Mouse (Mus musculus) olfactory bulb, adult 2 months (tissue): ENCODE results near the gene Mks1. TPM values are rescaled to one million over a fixed set of nuclear protein-coding genes. Genes with fewer than 3 reads are reported as not detected.

Experiments
- H3K27ac ChIP-seq: fragments of 200-500 bp; 2 replicates; pipeline ENCODE4 v1.5.1; 2012; ENCODE audit warnings: low read depth, low read length; ENCODE audit not compliant: insufficient read depth
- H3K4me1 ChIP-seq: fragments of 200-500 bp; 2 replicates; pipeline ENCODE4 v1.6.1; 2012; ENCODE audit warnings: low read length; ENCODE audit not compliant: control insufficient read depth, insufficient read depth
- H3K4me3 ChIP-seq: fragments of 200-500 bp; 2 replicates; pipeline ENCODE4 v1.5.1; 2012; ENCODE audit warnings: mild to moderate bottlenecking, low read depth, low read length, moderate library complexity; ENCODE audit not compliant: insufficient read depth
- CTCF ChIP-seq: fragments of 200-500 bp; IDR thresholded peaks from 2 replicates; pipeline ENCODE4 v1.5.1; 2012; ENCODE audit warnings: low read depth, mild to moderate bottlenecking, low read length, moderate library complexity; ENCODE audit not compliant: insufficient read depth
- POLR2A ChIP-seq: fragments of 200-500 bp; IDR thresholded peaks from 2 replicates; pipeline ENCODE4 v1.6.1; 2012; ENCODE audit warnings: mild to moderate bottlenecking, low read depth, low read length, moderate library complexity; ENCODE audit not compliant: insufficient read depth
- WGBS: fragments of 180-500 bp; shearing (Covaris S2); methylation state at CpG from one replicate; pipeline ENCODE4 v1.1.7; 2018; 5-methylcytosine and 5-hydroxymethylcytosine counted together
- polyA plus RNA-seq: library from polyadenylated mRNA; stranded (reverse); fragments of >200 nt; gene quantifications from 2 replicates; pipeline ENCODE4 v1.2.4, GENCODE M21; 2012; ENCODE audit warnings: low replicate concordance; ENCODE audit not compliant: missing spikeins, insufficient read depth, insufficient read length

Gene Mks1
- not detected in 2 replicates for polyA plus RNA-seq

GRCm38 (mm10) chr11:87852690-87853596, at the start of gene Mks1:
Mks1 (plus strand) TSS chr11:87853215.
- Histone ChIP-seq H3K4me1 (peaks cover 6% of the 10 kb centered on the region; the same call in 1 of the 2 replicates), H3K4me3 (peak within 1 kb of the TSS; percentile 60), H3K27ac (peak within 1 kb of the TSS; percentile 47)
- WGBS, result 3% methylated on average over 40 of the region's 40 CpGs
- peak; percentile 84 for TF ChIP-seq POLR2A
- no peak for TF ChIP-seq CTCF

GRCm38 (mm10) chr11:87805448-87805847, 47.6 kb upstream of the Mks1 start:
- no peak for TF ChIP-seq CTCF
- TF ChIP-seq POLR2A, result no peak
- peaks cover 20% of the 10 kb centered on the region for H3K4me1 ChIP-seq
- no peak overlapping the region for H3K27ac ChIP-seq
- 78% methylated on average over 1 of the region's 1 CpGs for WGBS
- H3K4me3 ChIP-seq, result no peak overlapping the region

GRCm38 (mm10) chr11:87807433-87807832, 45.6 kb upstream of the Mks1 start:
- TF ChIP-seq POLR2A (no peak), CTCF (no peak)
- H3K4me3 ChIP-seq, result no peak overlapping the region
- H3K27ac ChIP-seq, result no peak overlapping the region
- peaks cover 13% of the 10 kb centered on the region for H3K4me1 ChIP-seq
- WGBS, result 87% methylated on average over 6 of the region's 6 CpGs

- Histone ChIP-seq H3K4me3 (no peak overlapping the region), H3K27ac (no peak overlapping the region), H3K4me1 (peaks cover 6% of the 10 kb centered on the region)
- TF ChIP-seq POLR2A (no peak), CTCF (no peak)
- WGBS, result 86% methylated on average over 7 of the region's 7 CpGs
These were observed 44.8 kb upstream of the Mks1 start for GRCm38 (mm10) chr11:87808236-87808635.

- WGBS, result 22% methylated on average over 4 of the region's 4 CpGs
- Histone ChIP-seq H3K4me1 (peaks cover 5% of the 10 kb centered on the region), H3K27ac (0 out of 2 replicates have a peak overlapping the region, but pooled peaks have one; percentile 4), H3K4me3 (no peak overlapping the region)
- no peak for TF ChIP-seq POLR2A
- TF ChIP-seq CTCF, result no peak
These were observed 41.6 kb upstream of the Mks1 start for GRCm38 (mm10) chr11:87811396-87811795.

- Histone ChIP-seq H3K27ac (no peak overlapping the region), H3K4me1 (peaks cover 10% of the 10 kb centered on the region), H3K4me3 (no peak overlapping the region)
- TF ChIP-seq POLR2A (no peak), CTCF (no peak)
- WGBS, result 72% methylated on average over 8 of the region's 8 CpGs
These were observed 38.2 kb upstream of the Mks1 start for GRCm38 (mm10) chr11:87814831-87815230.

- no peak overlapping the region for H3K27ac ChIP-seq
- peaks cover 5% of the 10 kb centered on the region; the same call in 1 of the 2 replicates for H3K4me1 ChIP-seq
These were observed 36.1 kb upstream of the Mks1 start for GRCm38 (mm10) chr11:87816707-87817442.

GRCm38 (mm10) chr11:87817443-87817773, 35.6 kb upstream of the Mks1 start:
- TF ChIP-seq POLR2A, result no peak
- TF ChIP-seq CTCF, result no peak
- 38% methylated on average over 4 of the region's 4 CpGs for WGBS
- Histone ChIP-seq H3K4me3 (peak overlapping the region; percentile 47), H3K4me1 (0 out of 2 replicates have a peak, but pooled peaks cover 5% of the 10 kb centered on the region), H3K27ac (no peak overlapping the region)

More at GRCm38 (mm10) chr11:87816707-87817442, 36.1 kb upstream of the Mks1 start:
- whole genome bisulfite sequencing, result 3% methylated on average over 31 of the region's 31 CpGs
- peak; percentile 52 for TF ChIP-seq CTCF
- TF ChIP-seq POLR2A, result peak; percentile 23; the same call in 1 of the 2 replicates
- H3K4me3 ChIP-seq, result peak overlapping the region; percentile 47

GRCm38 (mm10) chr11:87821502-87821901, 31.5 kb upstream of the Mks1 start:
- WGBS, result 64% methylated on average over 5 of the region's 5 CpGs
- Histone ChIP-seq H3K27ac (no peak overlapping the region), H3K4me1 (0 out of 2 replicates have a peak, but pooled peaks cover 5% of the 10 kb centered on the region), H3K4me3 (no peak overlapping the region)
- TF ChIP-seq POLR2A (no peak), CTCF (no peak)
